Mouse (Mus musculus) hindbrain, embryonic 10.5 days (tissue): ENCODE results near the gene Il1rn. TPM values are rescaled to one million over a fixed set of nuclear protein-coding genes. Genes with fewer than 3 reads are reported as not detected.

Source experiments
- DNase-seq: peaks from one replicate; pipeline ENCODE4 v3.0.0-alpha.2; 2017; ENCODE audit warnings: low spot score
- H3K27ac ChIP-seq: fragments of 300-500 bp; sonication (generic); 2 replicates; pipeline ENCODE4 v1.5.1; 2016; ENCODE audit warnings: mild to moderate bottlenecking, moderate library complexity
- H3K27me3 ChIP-seq: fragments of 300-500 bp; sonication (generic); 2 replicates; pipeline ENCODE4 v1.6.1; 2016; ENCODE audit warnings: mild to moderate bottlenecking; ENCODE audit not compliant: poor library complexity, insufficient read depth, severe bottlenecking
- H3K36me3 ChIP-seq: fragments of 300-500 bp; sonication (generic); 2 replicates; pipeline ENCODE4 v1.6.1; 2016; ENCODE audit warnings: mild to moderate bottlenecking, moderate library complexity
- H3K4me1 ChIP-seq: fragments of 300-500 bp; sonication (generic); replicated peaks from 2 replicates; pipeline ENCODE4 v1.6.1; 2016; ENCODE audit warnings: mild to moderate bottlenecking
- H3K4me3 ChIP-seq: fragments of 300-500 bp; sonication (generic); 2 replicates; pipeline ENCODE4 v1.5.1; 2016; ENCODE audit warnings: mild to moderate bottlenecking, moderate library complexity
- H3K9me3 ChIP-seq: fragments of 300-500 bp; sonication (generic); 2 replicates; pipeline ENCODE4 v1.6.1; 2016; ENCODE audit warnings: mild to moderate bottlenecking, moderate library complexity
- WGBS: fragments of 180-500 bp; shearing (Covaris S2); methylation state at CpG from one replicate; pipeline ENCODE4 v1.1.7; 2016; 5-methylcytosine and 5-hydroxymethylcytosine counted together
- polyA plus RNA-seq: library from polyadenylated mRNA; unstranded; fragments of >200 nt; fragmentation: Nextera tagmentation; extraction: Ambion mirVana; gene quantifications from 2 replicates; pipeline ENCODE4 v1.2.1, GENCODE M21; 2016

The Il1rn gene
- 0.08 TPM in 1 of 2 replicates, not detected in the other for polyA plus RNA-seq

DNA sequence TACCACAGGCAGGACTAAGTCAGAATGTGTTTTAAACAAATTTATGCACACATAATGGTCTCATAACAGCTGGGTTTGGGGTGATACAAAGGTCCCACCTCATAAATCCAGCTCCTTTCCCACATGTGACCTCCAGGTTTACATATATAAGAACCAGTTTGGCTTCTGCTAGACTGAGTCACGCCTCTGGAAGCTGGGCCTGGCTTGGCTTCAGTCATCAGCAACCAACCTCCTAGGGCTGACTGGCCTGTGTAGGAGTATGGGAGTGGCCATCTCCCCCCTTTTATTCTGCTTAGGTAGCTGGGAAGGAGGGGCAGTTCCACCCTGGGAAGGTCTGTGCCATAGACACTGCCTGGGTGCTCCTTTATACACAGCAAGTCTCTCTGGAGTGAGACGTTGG lies at the start of gene Il1rn:
Gene Il1rn, plus strand, starts transcription at position 309 of the 400 bp plus-strand sequence.
- DNase-seq: no peak
- no peaks in the 10 kb centered on the region for H3K36me3 ChIP-seq
- H3K4me3 ChIP-seq: no peak within 1 kb of the TSS
- 84% methylated on average over 2 of the region's 2 CpGs for WGBS
- H3K4me1 ChIP-seq: no peaks in the 10 kb centered on the region
- no peak within 1 kb of the TSS for H3K27ac ChIP-seq
- no peaks in the 10 kb centered on the region for H3K27me3 ChIP-seq
- H3K9me3 ChIP-seq: no peaks in the 10 kb centered on the region

DNA sequence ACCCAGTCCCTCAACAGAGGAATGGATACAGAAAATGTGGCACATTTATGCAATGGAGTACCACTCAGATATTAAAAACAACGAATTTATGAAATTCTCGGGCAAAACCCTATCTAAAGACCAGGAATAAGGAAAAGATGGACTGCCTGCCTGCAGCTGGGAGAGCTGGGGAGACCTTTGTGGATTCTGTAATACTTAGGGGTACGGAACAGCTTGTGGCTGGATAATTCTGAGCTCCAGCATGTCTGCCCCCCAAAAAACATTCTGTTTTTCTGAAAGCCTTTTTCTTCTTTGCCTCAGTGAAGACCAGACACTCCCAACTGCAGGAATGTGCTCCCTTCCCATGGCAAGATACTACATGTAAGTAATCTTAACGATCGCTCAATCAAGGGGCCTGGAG lies 45.8 kb upstream of the Il1rn start, which contains the start of gene Il1f10:
Gene Il1f10, plus strand, starts transcription at position 301 of the 400 bp plus-strand sequence.
- WGBS: 91% methylated on average over 5 of the region's 5 CpGs
- Histone ChIP-seq H3K9me3 (no peaks in the 10 kb centered on the region), H3K27me3 (no peaks in the 10 kb centered on the region), H3K27ac (no peak within 1 kb of the TSS), H3K4me3 (no peak within 1 kb of the TSS), H3K4me1 (no peaks in the 10 kb centered on the region), H3K36me3 (no peaks in the 10 kb centered on the region)
- no peak for DNase-seq

- H3K4me1 ChIP-seq: no peaks in the 10 kb centered on the region
- DNase-seq: no peak
- no peak overlapping the region for H3K27ac ChIP-seq
- no peaks in the 10 kb centered on the region for H3K27me3 ChIP-seq
- H3K9me3 ChIP-seq: no peaks in the 10 kb centered on the region
- no peak overlapping the region for H3K4me3 ChIP-seq
- H3K36me3 ChIP-seq: no peaks in the 10 kb centered on the region
- WGBS: 63% methylated on average over 1 of the region's 1 CpGs
Measured at GRCm38 (mm10) chr2:24294616-24295015, 42.0 kb upstream of the Il1rn start.

DNA sequence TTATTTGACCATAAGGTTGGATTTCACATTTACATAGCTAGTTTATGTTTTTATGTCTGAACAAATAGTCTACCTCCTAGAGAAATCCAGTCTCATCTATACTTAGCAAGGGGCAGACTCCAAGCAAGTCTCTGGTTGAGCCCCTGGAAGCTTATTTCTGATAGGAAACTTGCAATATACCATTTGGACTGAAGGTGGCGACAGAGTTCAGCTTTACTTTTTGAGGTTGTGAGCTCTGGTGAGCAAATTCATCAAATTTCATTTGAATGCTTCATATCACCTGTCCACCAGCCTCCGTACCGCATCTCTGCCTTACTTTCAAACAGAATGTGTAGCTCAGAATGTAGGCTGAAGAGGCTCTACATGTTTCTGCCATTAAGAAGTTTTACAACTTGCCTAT lies 39.8 kb upstream of the Il1rn start:
- no peak overlapping the region for H3K27ac ChIP-seq
- no peaks in the 10 kb centered on the region for H3K27me3 ChIP-seq
- no peak overlapping the region for H3K4me3 ChIP-seq
- no peaks in the 10 kb centered on the region for H3K4me1 ChIP-seq
- no peaks in the 10 kb centered on the region for H3K36me3 ChIP-seq
- DNase-seq: peak; percentile 32
- WGBS: 21% methylated on average over 3 of the region's 3 CpGs
- H3K9me3 ChIP-seq: no peaks in the 10 kb centered on the region

DNA sequence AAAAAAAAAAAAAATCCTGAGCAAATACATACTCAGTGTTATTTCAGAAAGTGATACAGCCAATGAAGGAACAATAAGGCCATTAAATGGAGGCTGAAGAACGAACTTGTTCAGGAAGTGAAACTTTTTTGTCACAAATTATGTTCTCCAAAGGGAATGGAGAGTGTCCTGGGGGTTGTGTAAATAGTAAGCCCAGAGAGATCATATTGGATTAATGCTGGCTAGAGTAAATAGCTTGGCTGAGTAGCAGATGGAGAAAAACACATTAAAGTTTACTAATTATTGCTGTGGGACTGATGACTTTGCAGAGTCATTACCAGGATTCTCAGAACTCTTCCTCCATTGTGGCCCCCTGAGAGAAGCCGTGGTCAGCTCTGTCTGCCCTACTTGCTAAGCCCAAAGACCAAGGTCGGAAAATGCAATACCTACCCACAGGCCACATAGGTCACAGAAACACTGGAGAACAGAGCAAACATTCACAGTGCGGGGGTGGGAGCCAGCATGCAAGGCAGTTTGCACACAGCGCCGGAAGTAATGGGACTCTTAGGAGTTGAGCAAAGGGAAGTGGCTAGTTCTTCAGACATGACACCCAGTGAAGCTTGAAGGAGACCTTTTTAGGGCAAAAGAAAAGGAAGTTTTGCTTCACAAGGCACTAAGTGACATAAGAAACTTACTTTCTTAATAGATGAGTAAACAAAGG lies 25.2 kb upstream of the Il1rn start:
- H3K4me1 ChIP-seq: no peaks in the 10 kb centered on the region
- DNase-seq: no peak
- no peaks in the 10 kb centered on the region for H3K36me3 ChIP-seq
- WGBS: 75% methylated on average over 6 of the region's 6 CpGs
- no peak overlapping the region for H3K4me3 ChIP-seq
- H3K27me3 ChIP-seq: no peaks in the 10 kb centered on the region
- H3K9me3 ChIP-seq: no peaks in the 10 kb centered on the region
- no peak overlapping the region for H3K27ac ChIP-seq

DNA sequence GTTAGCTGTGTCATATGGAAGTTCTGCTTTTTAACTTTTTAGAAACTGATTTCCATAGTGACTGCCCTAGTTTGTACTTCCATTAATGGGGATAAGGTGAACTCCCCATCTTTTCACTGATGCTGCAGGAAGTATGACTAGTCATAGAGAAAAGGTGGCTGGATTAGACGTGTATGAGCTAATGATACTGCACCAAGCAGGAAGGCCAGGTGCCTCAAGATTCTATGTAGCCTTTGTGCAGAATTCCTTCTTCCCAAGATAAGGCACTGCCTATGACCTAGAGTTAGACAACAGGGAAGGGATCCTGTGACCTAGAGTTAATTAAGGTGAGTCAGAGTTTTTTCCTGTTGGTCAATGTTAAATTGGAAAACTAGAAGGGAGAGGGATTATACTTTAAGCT lies 19.7 kb upstream of the Il1rn start:
- Histone ChIP-seq H3K27me3 (no peaks in the 10 kb centered on the region), H3K36me3 (no peaks in the 10 kb centered on the region), H3K4me3 (no peak overlapping the region), H3K27ac (no peak overlapping the region), H3K4me1 (no peaks in the 10 kb centered on the region), H3K9me3 (no peaks in the 10 kb centered on the region)
- 84% methylated on average over 1 of the region's 1 CpGs for WGBS
- DNase-seq: no peak

DNA sequence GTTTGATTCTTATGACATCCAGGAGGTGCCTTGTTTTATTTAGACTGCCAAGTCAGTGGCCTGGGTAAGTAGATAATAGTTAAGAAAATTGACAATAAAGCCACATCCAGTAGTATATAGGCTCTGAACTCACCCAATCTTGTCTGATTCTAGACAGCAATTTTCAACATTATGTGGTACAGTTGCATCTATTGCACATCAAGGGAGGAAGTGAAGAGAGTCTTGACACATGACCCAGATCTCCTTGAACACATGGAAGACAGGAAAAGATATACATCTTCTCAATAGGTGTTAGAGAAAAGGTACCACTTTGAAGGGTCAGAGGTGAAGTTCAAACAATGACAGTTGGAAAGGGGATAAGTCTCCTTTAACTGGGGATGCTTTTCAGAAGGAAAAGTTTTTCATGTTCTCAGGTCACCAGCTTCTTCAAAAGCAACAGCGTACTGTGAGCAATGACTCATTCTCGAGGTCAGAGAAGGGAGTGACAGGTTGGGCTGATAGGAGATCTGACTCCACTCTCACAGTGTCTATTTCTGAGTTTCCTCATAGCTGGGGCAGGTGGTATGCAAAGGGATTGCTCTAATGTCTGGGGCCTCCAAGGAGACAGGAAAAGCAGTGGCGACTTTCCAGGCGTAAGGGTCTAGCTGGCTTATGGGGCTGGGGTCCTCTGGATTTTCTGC lies 18.6 kb upstream of the Il1rn start:
- no peak overlapping the region for H3K27ac ChIP-seq
- no peak for DNase-seq
- H3K9me3 ChIP-seq: no peaks in the 10 kb centered on the region
- H3K4me3 ChIP-seq: no peak overlapping the region
- 82% methylated on average over 4 of the region's 4 CpGs for WGBS
- H3K4me1 ChIP-seq: no peaks in the 10 kb centered on the region
- no peaks in the 10 kb centered on the region for H3K27me3 ChIP-seq
- H3K36me3 ChIP-seq: no peaks in the 10 kb centered on the region

- Histone ChIP-seq H3K36me3 (no peaks in the 10 kb centered on the region), H3K4me1 (no peaks in the 10 kb centered on the region), H3K9me3 (no peaks in the 10 kb centered on the region), H3K27me3 (no peaks in the 10 kb centered on the region), H3K27ac (no peak overlapping the region), H3K4me3 (no peak overlapping the region)
- DNase-seq: no peak
- 63% methylated on average over 3 of the region's 3 CpGs for WGBS
Measured at GRCm38 (mm10) chr2:24335333-24335732, 1.3 kb upstream of the Il1rn start.

GRCm38 (mm10) chr2:24341395-24341885 lies 4.8 kb downstream of the Il1rn start:
- DNase-seq: no peak
- Histone ChIP-seq H3K27ac (no peak overlapping the region), H3K27me3 (no peaks in the 10 kb centered on the region), H3K36me3 (no peaks in the 10 kb centered on the region), H3K4me3 (no peak overlapping the region), H3K9me3 (no peaks in the 10 kb centered on the region), H3K4me1 (no peaks in the 10 kb centered on the region)
- WGBS: 75% methylated on average over 3 of the region's 3 CpGs

- DNase-seq: no peak
- WGBS: 69% methylated on average over 4 of the region's 4 CpGs
- no peak overlapping the region for H3K27ac ChIP-seq
- H3K36me3 ChIP-seq: no peaks in the 10 kb centered on the region
- no peak overlapping the region for H3K4me3 ChIP-seq
- H3K9me3 ChIP-seq: no peaks in the 10 kb centered on the region
- no peaks in the 10 kb centered on the region for H3K4me1 ChIP-seq
- no peaks in the 10 kb centered on the region for H3K27me3 ChIP-seq
Measured at GRCm38 (mm10) chr2:24344619-24345018, 8.0 kb downstream of the Il1rn start.

GRCm38 (mm10) chr2:24345056-24345455 lies 8.4 kb downstream of the Il1rn start:
- DNase-seq: no peak
- H3K4me3 ChIP-seq: no peak overlapping the region
- H3K36me3 ChIP-seq: no peaks in the 10 kb centered on the region
- WGBS: 73% methylated on average over 8 of the region's 8 CpGs
- no peaks in the 10 kb centered on the region for H3K9me3 ChIP-seq
- H3K4me1 ChIP-seq: no peaks in the 10 kb centered on the region
- H3K27ac ChIP-seq: no peak overlapping the region
- H3K27me3 ChIP-seq: no peaks in the 10 kb centered on the region

- Histone ChIP-seq H3K4me1 (no peaks in the 10 kb centered on the region), H3K27ac (no peak overlapping the region), H3K9me3 (no peaks in the 10 kb centered on the region), H3K27me3 (no peaks in the 10 kb centered on the region), H3K36me3 (no peaks in the 10 kb centered on the region), H3K4me3 (no peak overlapping the region)
- DNase-seq: no peak
- WGBS: 89% methylated on average over 1 of the region's 1 CpGs
Measured at GRCm38 (mm10) chr2:24347926-24348325, 11.3 kb downstream of the Il1rn start.

DNA sequence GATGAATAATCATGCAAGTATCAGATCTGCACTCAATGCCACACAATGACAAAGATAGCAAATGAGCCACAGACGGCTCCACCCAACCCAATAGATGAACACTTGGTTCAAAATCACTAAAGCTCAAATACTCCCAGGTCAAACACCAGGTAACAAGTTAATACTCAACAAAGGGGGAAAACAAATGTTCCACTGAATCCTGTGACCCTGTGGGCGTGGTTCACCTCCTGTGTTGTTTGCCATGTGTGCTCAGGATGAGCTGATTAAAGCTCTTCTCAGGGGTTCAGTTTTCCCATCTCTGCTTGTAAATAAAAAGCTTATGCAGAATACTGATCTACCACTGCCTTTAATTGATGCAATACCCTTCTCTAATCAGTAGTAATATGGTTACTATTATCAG lies 14.5 kb downstream of the Il1rn start:
- Histone ChIP-seq H3K27ac (no peak overlapping the region), H3K9me3 (no peaks in the 10 kb centered on the region), H3K36me3 (no peaks in the 10 kb centered on the region), H3K4me3 (no peak overlapping the region), H3K4me1 (no peaks in the 10 kb centered on the region), H3K27me3 (no peaks in the 10 kb centered on the region)
- no peak for DNase-seq
- 78% methylated on average over 2 of the region's 2 CpGs for WGBS
